Mouse (Mus musculus) kidney, adult 18-20 months (tissue): Measurements from ENCODE around the gene Apela.

Experiments used
- DNase-seq: peaks from one replicate; pipeline ENCODE4 v3.0.0; 2021

Gene Apela

DNA sequence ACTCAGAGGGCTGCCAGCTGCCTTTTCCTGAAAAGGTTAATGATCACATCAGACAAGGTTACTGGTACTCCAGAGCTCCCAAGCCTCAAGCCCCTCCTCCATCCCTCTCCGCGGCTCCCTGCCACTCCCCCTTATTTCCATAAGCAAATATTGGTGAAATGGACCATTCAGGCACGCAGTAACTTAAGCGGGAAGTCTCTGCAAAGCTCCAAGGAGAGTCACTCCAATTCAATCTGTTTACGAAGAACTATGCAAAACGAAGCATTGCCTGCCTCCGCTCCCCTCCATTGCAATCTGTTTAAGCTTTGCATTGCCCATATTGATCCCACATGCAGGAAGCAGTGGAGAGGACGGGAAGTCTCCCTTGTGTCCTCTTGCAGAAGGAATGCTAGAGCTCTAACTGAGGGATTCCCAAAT is at the start of gene Apela:
Gene Apela, minus strand, starts transcription at position 220 of the 417 bp plus-strand sequence.
- DNase-seq = peak; percentile 64

DNA sequence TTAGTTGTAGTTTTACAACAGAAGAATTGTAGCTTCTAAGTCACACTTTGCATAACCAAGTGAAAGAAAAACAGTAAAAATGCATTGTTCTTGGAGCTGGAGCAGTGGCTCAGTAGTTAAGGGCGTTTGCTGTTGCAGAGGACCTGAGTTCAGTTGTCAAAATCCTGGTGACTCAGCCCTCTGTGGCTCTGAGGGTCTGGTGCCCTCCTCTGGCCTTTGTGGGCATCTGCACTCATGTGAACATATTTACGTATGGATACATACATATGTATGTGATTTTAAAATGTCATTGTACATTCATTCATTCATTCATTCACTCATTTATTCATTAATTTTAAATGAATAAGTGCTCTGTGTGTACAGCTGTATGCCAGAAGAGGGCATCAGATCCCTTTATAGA is 48.5 kb upstream of the Apela start:
- no peak for DNase-seq

DNA sequence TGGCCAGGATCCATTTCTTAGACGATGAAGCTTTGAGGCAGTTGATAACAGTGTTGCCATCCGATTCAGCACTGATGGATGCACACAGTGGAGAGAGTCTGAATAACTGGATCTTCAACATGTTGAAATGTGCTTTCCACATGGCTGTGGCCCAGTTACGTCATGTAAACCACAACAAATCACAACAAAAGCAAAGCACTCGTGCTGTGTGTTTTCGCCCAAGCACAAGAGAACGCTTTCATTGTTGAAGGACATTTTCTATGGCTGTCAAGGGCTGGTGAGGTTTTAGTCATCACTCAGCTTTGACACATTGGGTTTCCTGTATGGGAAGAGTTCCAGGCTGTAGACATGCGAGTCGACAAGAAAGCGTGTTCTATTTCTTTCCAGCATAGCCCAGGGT is 43.6 kb upstream of the Apela start:
- DNase-seq = no peak

DNA sequence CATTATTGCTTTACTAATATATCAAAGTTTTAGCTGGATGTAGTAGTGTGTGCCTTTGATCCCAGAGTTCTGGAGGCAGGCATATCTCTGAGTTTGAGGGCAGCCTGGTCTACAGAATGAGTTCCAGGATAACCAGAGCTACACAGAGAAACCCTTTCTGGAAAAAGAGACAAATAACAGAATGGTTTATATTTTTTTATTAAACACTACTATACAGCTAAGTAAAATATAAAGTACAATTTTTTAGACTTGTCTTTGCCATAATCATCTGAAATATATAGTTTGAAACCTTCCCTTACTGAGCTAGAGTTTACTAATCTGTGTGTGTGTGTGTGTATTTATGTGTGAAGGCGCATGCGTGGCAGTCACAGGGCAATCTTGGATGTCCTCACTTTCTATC is 37.6 kb upstream of the Apela start, which contains the start of gene Gm10663:
Gene Gm10663, plus strand, starts transcription at position 301 of the 400 bp plus-strand sequence.
- DNase-seq = no peak

DNA sequence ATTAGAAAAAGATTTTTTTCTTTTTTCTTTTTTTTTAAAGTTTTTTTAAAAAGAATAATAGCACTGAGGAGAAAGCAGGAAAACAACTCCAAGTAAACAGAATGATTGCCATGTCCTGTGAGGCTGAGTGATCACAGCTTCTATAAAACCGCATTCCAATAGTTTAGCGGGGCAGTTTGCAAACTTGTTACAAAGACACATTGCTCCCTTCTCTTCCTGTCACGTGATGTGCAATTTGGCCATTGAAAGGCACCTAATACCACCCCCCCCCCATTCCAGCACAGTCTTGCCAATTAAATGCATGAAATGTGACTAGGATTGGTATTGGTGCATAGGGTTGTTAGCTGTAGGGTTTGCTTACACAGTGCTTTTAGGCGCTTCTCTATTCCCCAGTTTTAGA is 33.9 kb upstream of the Apela start:
- DNase-seq = no peak

DNA sequence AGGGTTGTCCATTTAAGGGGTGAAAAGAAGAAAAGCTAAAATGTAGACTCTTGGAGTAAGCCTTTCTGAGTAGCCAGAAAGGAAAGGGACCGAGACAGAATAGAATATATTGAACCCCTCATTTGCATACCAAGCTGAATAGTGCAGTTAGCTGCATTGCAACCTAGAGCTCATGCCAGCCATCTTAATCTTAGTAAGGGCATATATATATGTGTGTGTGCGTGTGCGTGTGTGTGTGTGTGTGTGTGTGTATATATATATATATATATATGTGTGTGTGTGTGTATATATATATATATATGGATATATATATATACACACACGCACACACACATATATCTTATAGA is 31.3 kb upstream of the Apela start:
- no peak for DNase-seq

DNA sequence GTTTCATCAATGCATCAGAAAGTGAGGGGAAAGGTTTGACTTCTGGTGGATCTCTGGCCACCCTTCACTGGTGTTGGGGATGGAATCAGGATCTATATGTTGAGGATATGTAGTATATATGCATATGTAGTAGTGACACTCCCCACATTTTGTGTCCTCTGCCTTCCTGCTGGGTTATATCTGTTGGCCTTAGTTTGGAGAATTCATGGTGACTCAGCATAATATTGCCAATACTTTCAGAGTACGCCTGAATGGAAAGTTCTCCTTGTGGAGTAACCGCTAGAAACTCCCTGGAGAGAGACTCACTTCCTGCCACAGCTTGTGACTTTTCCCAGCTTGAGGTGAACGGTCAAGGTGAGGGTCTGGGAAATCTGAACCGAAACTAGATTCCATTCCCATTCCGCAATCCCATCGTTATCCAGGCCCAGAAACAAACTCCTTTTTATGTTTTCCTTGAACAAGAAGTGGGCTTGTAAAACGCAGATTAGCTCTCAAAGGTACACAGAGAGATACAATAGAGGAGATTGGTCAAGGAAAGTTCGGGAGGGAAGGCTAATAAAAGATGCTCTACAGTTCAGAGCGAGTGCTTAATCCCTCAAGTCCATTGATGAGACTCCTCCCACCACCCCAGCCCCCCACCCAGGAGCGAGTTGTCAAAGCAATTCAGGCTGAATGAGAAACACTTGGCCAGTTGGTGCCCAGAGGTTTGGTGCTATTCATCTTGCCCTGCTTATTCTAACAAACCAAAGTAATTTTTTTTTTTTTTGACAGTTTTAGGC is 30.7 kb upstream of the Apela start:
- DNase-seq = no peak

DNA sequence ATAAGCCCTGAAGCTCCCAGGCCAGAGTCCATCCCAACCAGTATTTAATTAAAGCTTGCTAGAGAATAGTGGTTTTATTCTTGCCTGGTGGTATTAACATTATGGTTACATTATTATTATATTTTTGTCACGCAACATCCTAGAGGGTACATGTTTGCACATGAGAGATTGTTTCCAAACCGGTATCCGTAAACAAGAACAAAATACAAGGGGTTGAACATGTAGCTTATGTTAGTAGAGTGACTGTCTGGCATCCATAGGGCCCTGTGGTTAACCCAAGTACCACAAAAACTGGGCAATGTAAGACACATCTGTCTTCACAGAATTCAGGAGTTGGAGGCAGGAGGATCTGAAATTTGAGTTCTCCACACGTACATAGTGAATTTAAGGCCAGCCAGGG is 29.9 kb upstream of the Apela start:
- DNase-seq = no peak

DNA sequence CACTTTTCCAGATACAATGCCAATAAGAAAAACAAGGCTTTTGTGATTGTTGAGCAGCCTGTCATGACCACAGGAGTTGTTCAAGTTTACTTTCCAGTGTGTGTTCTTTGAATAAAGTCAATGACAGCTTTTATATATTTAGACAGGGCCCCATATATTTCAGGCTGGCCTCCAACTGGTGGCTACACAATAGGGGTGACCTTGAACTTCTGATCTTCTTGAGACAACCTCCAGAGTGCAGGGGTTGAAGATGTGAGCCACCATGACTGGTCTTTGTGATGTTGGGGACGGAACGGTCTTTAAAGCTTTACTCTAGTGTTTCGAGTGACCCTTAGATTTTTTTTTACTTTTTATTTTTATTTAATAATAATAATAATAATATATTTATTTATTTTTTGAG is 28.5 kb upstream of the Apela start:
- DNase-seq = no peak

DNA sequence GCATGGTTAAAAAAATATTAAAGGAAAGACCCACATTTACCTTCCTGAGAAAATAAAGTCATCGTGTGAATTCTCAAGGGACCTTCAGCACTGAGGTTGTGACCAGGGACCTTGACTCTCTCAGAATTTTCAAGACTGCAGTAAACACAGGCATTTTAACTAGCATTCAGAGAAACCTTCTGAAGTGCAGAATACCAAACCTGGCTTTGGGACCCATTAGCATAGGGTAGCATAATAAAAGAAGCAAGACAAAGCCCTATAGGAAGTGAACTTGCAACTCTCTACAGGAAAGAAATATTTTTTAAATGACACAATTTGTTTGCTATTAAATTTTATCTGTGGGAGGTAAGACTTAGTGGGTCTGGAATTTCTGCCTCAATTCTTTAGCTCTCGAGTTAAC is 26.9 kb upstream of the Apela start:
- DNase-seq = no peak

DNA sequence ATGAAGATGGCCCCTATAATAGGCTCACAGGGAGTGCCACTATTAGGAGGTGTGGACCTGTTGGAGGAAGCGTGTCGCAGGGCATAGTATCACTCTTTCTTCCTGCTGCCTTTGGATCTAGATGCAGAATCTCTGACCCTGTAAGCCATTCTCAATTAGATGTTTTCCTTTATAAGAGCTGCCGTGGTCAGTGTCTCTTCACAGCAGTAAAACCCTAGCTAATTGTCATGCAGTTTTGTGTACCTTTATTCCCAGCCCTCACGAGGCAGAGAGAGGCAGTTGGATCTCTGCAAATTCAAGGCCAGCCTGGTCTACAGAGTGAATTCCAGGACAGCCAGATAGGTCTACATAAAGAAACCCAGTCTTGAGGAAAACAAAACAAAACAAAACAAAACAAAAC is 25.1 kb upstream of the Apela start:
- DNase-seq = no peak

DNA sequence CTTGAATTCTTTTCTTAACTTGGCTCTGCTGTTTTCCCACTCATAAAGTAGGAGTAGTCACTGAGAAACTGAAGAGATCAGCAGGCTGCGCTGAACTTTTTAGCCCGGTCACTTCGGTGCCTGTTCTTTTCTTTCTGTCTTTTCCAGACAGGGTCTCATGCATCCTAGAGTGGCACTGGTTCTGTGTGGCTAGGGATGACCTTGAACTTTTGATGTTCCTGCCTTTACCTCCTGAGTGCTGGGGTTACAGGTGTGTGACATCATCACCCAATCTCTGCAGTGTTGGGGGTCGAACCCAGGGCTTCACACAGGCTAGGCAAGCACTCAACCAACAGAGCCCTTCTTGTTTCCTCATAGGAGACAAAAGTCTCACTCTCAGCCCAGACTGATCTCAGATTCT is 19.6 kb upstream of the Apela start:
- no peak for DNase-seq

DNA sequence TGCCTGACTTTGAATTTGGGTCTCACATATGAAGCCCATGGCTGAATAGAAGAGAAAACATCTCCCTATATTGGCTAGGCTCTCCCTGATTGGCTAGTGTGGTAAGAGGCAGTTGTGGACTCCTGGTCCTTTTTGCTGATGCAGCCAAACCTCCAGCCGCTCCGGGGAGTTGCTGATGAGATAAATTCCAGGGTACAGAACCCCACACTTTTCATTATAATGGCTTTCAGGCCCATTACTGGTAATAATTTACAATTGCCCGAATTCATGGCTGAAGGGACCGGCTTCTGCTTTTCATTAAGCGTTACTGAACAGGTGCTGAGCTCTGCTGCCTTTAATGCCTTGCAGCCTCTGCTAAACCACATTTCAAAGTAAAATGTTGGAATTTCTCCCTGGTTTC is 16.8 kb upstream of the Apela start:
- DNase-seq = no peak

DNA sequence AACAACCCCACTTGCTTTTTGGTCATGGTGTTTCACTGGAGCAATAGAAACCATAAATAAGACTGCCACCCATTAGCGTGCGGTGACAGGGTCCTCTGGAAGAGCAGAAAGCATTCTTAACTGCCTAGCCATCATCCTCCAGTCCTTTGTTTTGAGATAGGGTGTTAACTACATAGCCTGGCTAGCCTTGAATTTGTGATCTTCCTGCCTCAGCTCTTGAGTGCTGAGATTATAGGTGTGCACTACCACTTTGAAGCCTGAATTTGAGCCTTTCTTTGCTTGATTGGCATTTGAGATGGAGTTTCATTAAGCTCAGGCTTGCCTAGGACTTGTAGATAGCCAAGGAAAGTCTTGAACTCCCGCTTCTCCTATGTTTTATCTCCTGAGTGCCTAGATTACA is 16.4 kb upstream of the Apela start:
- no peak for DNase-seq

DNA sequence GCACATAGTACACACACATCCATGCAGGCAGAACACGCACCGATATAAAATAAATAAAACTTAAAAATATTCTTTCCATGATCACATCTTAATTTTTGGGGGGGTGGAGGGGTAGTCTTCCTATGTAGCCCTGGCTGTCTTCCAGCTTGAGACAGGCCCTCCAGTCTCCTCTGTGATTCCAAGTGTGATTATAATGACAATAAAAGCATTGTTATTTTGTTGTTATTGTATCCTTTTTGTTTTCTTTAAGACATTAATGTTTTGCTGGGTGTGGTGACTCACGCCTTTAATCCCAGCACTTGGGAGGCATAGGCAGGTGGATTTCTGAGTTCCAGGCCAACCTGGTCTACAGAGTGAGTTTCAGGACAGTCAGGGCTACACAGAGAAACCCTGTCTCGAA is 10.7 kb upstream of the Apela start:
- no peak for DNase-seq

DNA sequence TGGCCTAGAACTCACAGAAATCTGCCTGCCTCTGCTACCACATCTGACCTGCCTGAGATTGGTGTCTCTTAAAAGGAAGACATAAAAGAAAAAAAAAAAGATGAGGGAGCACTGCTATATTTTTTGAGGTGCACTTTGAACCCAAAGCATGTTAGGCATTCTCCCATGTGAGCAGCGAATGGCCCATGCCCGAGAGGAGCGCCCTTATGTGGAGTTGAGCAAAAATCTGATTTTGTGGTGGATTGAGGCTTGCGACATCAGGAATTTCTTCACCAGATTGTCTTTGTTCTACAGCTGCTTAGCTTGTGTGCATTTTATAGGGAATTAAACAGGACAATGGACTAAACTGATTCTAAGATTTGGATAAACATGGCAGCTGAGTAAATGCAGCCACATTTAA is 10.1 kb upstream of the Apela start:
- DNase-seq = no peak

DNA sequence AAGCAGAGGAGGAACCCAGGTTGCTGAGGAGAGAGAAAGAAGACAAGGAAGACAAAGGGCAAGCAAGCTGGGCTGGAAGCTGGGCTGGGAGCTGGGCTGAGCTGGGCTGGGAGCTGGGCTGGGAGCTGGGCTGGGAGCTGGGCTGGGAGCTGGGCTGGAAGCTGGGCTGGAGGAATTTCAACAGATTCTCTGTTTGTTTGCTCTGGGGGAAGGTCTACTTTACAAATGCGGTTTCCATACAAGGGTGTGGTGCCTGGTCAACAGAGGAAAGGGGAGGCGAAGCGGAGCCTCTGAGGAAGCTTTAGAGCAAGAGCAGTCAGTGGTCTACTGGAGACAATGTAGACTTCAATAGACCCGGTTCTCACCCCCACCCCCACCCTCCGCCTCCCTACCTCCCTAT is 9.4 kb upstream of the Apela start:
- DNase-seq = no peak

DNA sequence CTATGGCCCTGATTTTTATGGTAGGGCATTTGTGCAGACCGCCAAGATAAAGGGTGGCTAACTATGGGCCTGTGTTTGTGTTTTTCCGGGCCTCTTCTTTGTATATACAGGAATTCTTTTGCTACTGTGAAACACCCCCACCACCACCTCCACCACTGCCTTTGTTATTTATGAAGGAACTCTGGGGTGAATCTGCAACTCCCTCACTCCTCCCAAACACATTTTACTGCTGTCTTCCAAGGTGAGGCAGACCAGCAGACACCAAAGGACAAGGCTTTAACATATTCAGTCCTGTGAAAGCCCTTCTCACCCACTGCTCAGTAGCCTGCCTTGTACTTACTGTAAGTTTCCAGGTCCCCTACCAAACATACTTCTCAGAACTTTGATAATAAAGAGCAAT is 3.0 kb downstream of the Apela start:
- DNase-seq = no peak

DNA sequence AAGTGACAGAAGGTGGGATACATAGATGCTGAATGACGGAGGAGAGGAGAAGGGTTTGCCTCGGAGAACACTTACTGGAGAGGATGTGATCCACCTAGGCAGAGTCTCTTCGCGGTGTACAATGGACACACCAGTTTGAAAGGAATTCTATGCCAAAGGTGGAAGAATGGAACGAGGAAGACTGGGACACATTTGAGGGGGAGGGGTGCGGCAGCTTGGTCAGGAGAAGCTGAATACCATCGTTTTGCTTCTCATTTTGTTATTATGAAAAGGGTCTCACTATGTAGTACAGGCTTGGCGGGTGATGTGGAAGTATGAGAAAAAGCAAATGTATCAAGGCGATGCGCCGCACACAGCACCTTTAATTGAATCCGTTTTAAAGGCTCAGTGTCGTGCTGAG is 4.1 kb downstream of the Apela start:
- no peak for DNase-seq

DNA sequence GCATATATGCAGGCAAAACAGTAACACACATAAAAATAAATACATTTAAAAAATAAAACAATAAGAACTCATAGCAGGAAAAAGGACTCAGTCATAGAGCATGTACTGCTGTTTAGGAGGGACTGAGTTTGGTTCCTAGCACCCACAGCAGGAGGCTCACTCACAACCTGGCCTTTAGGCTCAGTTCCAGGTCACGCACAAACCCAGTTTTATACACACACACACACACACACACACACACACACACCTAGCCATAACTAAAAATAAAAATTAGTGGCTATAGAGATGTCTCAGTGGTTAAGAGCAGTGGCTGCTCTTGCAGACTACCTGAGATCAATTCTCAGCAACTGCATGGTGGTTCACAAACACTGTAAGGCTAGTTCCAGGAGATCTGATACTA is 5.0 kb downstream of the Apela start:
- DNase-seq = no peak

DNA sequence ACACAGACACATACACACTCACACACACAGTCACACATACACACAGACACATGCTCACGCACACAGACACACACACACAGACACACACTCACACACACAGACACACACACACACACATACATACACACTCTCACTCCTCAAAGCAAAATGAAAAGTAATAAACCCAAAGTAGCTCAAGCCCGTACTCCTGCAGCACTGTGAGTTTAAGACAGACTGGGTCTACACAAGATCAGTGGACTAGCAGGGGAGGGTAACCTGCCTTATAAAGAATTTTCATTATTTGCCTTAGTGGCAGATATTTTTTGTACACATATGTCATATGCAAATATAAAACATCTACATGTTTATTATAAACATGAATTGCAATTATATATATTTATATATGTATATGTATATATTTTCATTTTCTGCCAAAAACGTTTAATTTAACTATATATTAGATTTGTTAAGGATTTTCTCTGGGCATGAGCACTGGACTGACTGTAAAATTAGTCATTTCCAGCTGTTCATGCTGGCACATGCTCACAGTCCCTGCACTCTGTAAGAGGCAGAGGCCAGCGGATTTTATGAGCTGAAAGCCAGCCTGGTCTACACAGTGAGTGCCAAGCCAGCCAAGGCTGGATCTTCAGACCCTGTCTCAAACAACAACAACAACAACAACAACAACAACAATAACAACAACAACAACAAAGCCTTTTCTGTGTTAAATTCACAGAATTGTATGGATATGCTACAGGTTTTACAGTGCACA is 6.2 kb downstream of the Apela start:
- no peak for DNase-seq

DNA sequence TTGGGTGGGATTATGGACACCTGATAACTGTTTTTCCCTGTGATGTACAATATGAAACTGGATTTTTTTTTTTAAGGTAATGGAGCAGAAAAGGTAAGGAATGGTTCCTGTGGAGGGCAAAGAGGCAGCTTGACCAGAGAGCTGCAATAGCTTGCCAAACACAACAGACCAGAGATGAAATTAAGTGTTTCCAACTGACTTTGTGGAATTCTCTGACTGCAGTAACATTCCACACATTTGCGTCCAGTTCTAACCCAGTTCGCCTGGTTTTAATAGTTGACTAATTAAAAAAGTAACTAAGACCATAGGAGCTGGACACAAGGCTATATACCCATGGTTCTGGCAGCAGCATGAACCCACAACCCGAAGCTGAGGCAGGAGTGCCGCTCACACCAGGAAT is 7.4 kb downstream of the Apela start:
- no peak for DNase-seq

DNA sequence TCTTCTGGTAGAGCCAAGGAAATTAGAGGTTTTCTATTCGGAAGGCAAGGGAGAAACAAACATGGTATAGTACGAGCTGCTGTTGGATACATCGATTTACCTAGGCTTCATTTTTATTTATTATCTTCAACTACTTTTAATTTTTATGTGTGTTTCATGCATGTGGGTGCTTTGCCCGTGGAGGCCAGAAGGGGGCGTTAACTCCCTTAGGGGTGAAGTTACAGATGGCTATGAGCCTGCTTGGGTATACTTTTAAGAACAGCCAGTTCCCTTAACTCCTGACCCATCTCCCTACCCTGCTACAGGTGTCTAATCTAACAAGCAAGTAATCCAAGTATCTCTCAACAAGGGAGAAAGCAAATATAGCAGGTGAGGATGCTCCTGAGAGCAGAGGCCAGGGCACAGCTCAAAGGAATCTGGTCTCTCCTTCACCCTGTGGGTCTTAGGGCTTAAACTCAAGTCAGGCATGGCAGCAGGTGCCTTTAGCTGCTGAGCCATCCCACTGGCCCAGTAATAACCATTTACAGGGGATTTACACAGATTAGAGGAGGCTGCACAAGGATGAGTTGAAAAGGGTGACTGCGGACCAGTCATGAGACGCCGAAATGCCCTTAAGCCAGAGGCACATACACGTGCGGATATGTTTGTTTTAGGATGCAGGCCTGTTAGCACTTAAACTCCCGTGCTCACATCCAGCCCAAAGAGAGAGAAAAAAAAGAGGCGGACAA is 8.0 kb downstream of the Apela start:
- DNase-seq = no peak

DNA sequence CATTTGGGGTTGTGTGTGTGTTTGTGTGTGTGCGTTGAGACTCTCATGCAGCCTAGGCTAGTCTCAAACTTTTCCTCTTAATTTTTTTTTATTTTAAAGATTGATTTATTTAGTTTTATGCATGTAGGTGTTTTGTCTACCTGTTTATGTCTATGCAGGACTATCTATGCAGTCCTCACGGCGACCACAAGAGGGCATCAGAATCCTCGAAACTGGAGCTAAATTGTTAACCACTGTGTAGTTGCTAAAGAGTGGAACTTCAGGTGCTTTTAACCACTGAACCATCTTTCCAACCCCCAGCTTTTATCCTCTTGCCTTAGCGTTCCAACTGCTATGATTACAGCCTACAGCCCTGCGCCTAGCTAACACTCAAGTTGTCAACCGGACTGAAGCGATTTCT is 14.7 kb downstream of the Apela start:
- peak; percentile 77 for DNase-seq
